In the genomic region with DNA sequence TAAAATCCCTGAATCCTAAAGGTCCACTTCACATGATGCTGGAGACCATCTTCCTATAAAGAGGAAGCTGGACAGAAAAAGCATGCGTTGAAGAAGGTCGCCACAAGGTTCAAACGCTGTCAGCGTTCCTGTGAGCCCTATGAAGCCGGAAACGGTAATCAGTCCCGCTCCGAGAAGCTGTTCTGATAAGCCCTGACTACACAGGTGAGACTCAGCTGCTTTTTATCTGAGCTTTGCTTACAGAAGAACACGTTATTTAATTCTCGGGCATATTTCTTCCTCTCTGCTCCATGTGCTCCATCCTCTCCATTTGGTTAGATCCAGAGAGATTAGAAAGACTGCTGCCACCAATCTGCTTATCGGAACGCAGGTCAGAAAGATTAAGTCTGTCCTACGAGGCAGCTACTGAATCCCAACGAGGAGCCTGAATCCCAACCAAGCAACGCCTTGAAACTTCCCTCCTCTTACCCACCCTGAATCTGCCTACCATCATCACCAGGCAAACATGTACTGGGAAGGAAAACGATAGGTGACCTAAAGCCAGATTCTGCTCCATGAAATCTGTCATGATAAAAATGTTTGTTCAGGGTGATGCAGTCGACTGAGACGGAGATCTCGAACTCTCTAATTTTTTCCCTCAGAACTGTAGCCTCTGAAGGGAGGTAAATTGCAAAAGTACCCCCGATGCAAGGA, we compare ENCODE assay signal across 9 mouse cellular contexts. TPM values are rescaled to one million over a fixed set of nuclear protein-coding genes. Genes with fewer than 3 reads are reported as not detected.
DNase-seq lines count a peak whose midpoint lies in the region; ATAC-seq and TF ChIP-seq lines count a peak whose summit lies in the region.
"Had no signal": no experiment of that assay in that cellular context is flagged by ENCODE, and none has a peak within 500 bp of the region (broad histone marks: within the 10 kb centered on the region; RNA-seq: fewer than 3 reads in every experiment).

No protein-coding gene starts in this region.

- WGBS in forebrain, postnatal 0 days: 43% methylated on average over 20 of the region's 20 CpGs
- WGBS in liver, embryonic 16.5 days (ENCODE audit: insufficient replicate concordance): 22% methylated on average over 20 of the region's 20 CpGs

- H3K9ac ChIP-seq in forebrain, postnatal 0 days: peak overlapping the region; percentile 48
- no peak overlapping the region for H3K9ac ChIP-seq in liver, embryonic 16.5 days (ENCODE audit: low read depth, low read length)

- H3K36me3 ChIP-seq in forebrain, postnatal 0 days (ENCODE audit: insufficient read depth): no peaks in the 10 kb centered on the region
- H3K36me3 ChIP-seq in liver, embryonic 16.5 days (ENCODE audit: control insufficient read depth, insufficient read depth): no peaks in the 10 kb centered on the region

- H3K9me3 ChIP-seq in forebrain, postnatal 0 days (ENCODE audit: low read length): no peaks in the 10 kb centered on the region
- H3K9me3 ChIP-seq in liver, embryonic 16.5 days (replicated peaks; ENCODE audit: control insufficient read depth, low read length): no peaks in the 10 kb centered on the region

- peak overlapping the region; percentile 80 for H3K4me3 ChIP-seq in gastrocnemius, adult 2 months
- peak overlapping the region; percentile 67 for H3K4me3 ChIP-seq in forebrain, postnatal 0 days (ENCODE audit: low read depth, low read length)
- H3K4me3 ChIP-seq in liver, embryonic 16.5 days (ENCODE audit: low read depth, low read length): peak overlapping the region; percentile 60

- H3K4me1 ChIP-seq in forebrain, postnatal 0 days (ENCODE audit: insufficient read depth): no peaks in the 10 kb centered on the region
- peaks cover 3% of the 10 kb centered on the region; the same call in 1 of the 2 replicates for H3K4me1 ChIP-seq in liver, embryonic 16.5 days (ENCODE audit: control insufficient read depth, low read depth, low read length)

- TF ChIP-seq CTCF in gastrocnemius, adult 2 months (IDR thresholded peaks at IDR 0.05): no peak
- no peak for TF ChIP-seq CTCF in forebrain, postnatal 0 days (IDR thresholded peaks at IDR 0.05; ENCODE audit: low read depth)

- peak; percentile 42 for DNase-seq in gastrocnemius, adult 2 months
- DNase-seq in gastrocnemius, adult 18-20 months (ENCODE audit: low spot score): no peak
- DNase-seq in B cell, adult 2 months: peak; percentile 3 to 11
- no peak for DNase-seq in forebrain, postnatal 0 days
- no peak for DNase-seq in embryo, embryonic 10 days (ENCODE audit: low spot score)
- no peak for DNase-seq in adrenal gland, adult 2 months
- no peak for DNase-seq in cerebellum, adult 11 months

- no peaks in the 10 kb centered on the region for H3K27me3 ChIP-seq in forebrain, postnatal 0 days (ENCODE audit: insufficient read depth, low read length)
- H3K27me3 ChIP-seq in liver, embryonic 16.5 days (ENCODE audit: control insufficient read depth, insufficient read depth, low read depth, low read length): peaks cover 9% of the 10 kb centered on the region; the same call in 1 of the 2 replicates

- intact Hi-C loops in gastrocnemius, adult 2 months (cut with DNase I): loop anchor here (5.0 kb wide), 1 partner anchor 81 kb away; no protein-coding TSS in a partner anchor

- peak overlapping the region; percentile 74 for H3K4me2 ChIP-seq in forebrain, postnatal 0 days (ENCODE audit: low read depth)
- peak overlapping the region; percentile 68 for H3K4me2 ChIP-seq in liver, embryonic 16.5 days (ENCODE audit: low read depth, low read length)

- no peak for ATAC-seq in forebrain, postnatal 0 days
- no peak for ATAC-seq in liver, embryonic 16.5 days (ENCODE audit: low read depth)

- H3K27ac ChIP-seq in gastrocnemius, adult 2 months: peak overlapping the region; percentile 94
- no peak overlapping the region for H3K27ac ChIP-seq in forebrain, postnatal 0 days (ENCODE audit: low read depth, low read length)
- no peak overlapping the region for H3K27ac ChIP-seq in liver, embryonic 16.5 days (ENCODE audit: low read length)

RNA-seq across cellular contexts. Expression of gene Tigar, which starts 0.8 kb away (rescaled TPM):
- 100 to 1,000 TPM in 1 of 2 experiments, 10 to 100 TPM in 1; 76.6 to 103 TPM for total RNA-seq in gastrocnemius, adult 2 months (2021)
- 100 to 1,000 TPM in 1 of 2 experiments, 10 to 100 TPM in 1; 99.5 to 105 TPM for total RNA-seq in gastrocnemius, adult 18-20 months (2021)
- total RNA-seq in forebrain, postnatal 0 days (2014; rRNA removed): 8.1 and 9.3 TPM in 2 replicates
- polyA plus RNA-seq in forebrain, postnatal 0 days (2015; fragmentation: Nextera tagmentation; extraction: Ambion mirVana): 6.1 and 6.8 TPM in 2 replicates
- polyA plus RNA-seq in liver, embryonic 16.5 days (2015; fragmentation: Nextera tagmentation; extraction: Ambion mirVana): 0.24 and 0.41 TPM in 2 replicates
- total RNA-seq in adrenal gland, adult 2 months (2021): 10 to 100 TPM; 13.2 to 21.9 TPM
- polyA plus RNA-seq in adrenal gland, adult 2 months (2012; rRNA removed): 2.2 and 3.0 TPM in 2 replicates

RNA-seq across cellular contexts. Expression of gene Fgf23, which starts 35.8 kb away (rescaled TPM):
- total RNA-seq in gastrocnemius, adult 2 months (2021): not detected
- not detected for total RNA-seq in gastrocnemius, adult 18-20 months (2021)
- 0.15 and 0.38 TPM in 2 replicates for total RNA-seq in forebrain, postnatal 0 days (2014; rRNA removed)
- 0.08 and 0.13 TPM in 2 replicates for polyA plus RNA-seq in forebrain, postnatal 0 days (2015; fragmentation: Nextera tagmentation; extraction: Ambion mirVana)
- not detected in 2 replicates for polyA plus RNA-seq in liver, embryonic 16.5 days (2015; fragmentation: Nextera tagmentation; extraction: Ambion mirVana)
- not detected for total RNA-seq in adrenal gland, adult 2 months (2021)
- polyA plus RNA-seq in adrenal gland, adult 2 months (2012; rRNA removed): not detected in 2 replicates
- total RNA-seq: gastrocnemius, postnatal 25 days had no signal

RNA-seq across cellular contexts. Expression of gene Ccnd2, which starts 43.5 kb away (rescaled TPM):
- 10 to 100 TPM in 1 of 2 experiments, 1 to 10 TPM in 1; 6.9 to 16.6 TPM for total RNA-seq in gastrocnemius, adult 2 months (2021)
- total RNA-seq in gastrocnemius, adult 18-20 months (2021): 10 to 100 TPM in 1 of 2 experiments, 1 to 10 TPM in 1; 7.2 to 12.8 TPM
- total RNA-seq in forebrain, postnatal 0 days (2014; rRNA removed): 31.4 and 44.1 TPM in 2 replicates
- 430 and 467 TPM in 2 replicates for polyA plus RNA-seq in forebrain, postnatal 0 days (2015; fragmentation: Nextera tagmentation; extraction: Ambion mirVana)
- polyA plus RNA-seq in liver, embryonic 16.5 days (2015; fragmentation: Nextera tagmentation; extraction: Ambion mirVana): 41.2 and 46.1 TPM in 2 replicates
- 100 to 1,000 TPM; 481 to 519 TPM for total RNA-seq in adrenal gland, adult 2 months (2021)
- 76.2 and 127 TPM in 2 replicates for polyA plus RNA-seq in adrenal gland, adult 2 months (2012; rRNA removed)

Comparison
In these comparisons a context has a peak if more than half of its experiments do, and no peak if none do; other contexts are left out.
1. DNase-seq: peak in gastrocnemius, adult 2 months (single experiment) and B cell, adult 2 months (2 of 2); none in gastrocnemius, adult 18-20 months (single experiment), forebrain, postnatal 0 days (single experiment), embryo, embryonic 10 days (single experiment), adrenal gland, adult 2 months (single experiment) and cerebellum, adult 11 months (single experiment).
2. RNA of gene Ccnd2, which starts 43.5 kb away (total RNA-seq): 481 to 519 TPM in adrenal gland, adult 2 months; 31.4 to 44.1 TPM in forebrain, postnatal 0 days, 6.9 to 16.6 TPM in gastrocnemius, adult 2 months and 7.2 to 12.8 TPM in gastrocnemius, adult 18-20 months; every median in the first group is over 10 times any median in the second.
3. Peak in every context shown above with its lines, with median percentiles within 50 percentile points of each other: H3K4me3 ChIP-seq.